Mouse (Mus musculus): ENCODE results near the gene Gstm4. TPM values are rescaled to one million over a fixed set of nuclear protein-coding genes. Genes with fewer than 3 reads are reported as not detected.
"Not testable (repeated sequence)": the region's sequence is repeated elsewhere in the genome, so short reads cannot be mapped to it uniquely, and the experiment has no call there.

Gene Gstm4
- polyA plus RNA-seq, 1 experiment from 2014 or later, result 13.9 TPM

GRCm38 (mm10) chr3:107998591-107998990 lies 46.1 kb downstream of the Gstm4 start:
- H3K4me1 ChIP-seq (replicated peaks), result no peaks in the 10 kb centered on the region
- no peak overlapping the region for H3K4me3 ChIP-seq
- no peaks in the 10 kb centered on the region for H3K27me3 ChIP-seq (ENCODE audit: insufficient read depth, poor library complexity, severe bottlenecking)
- no peaks in the 10 kb centered on the region for H3K9me3 ChIP-seq
- H3K27ac ChIP-seq, result no peak overlapping the region
- 84% methylated on average over 3 of the region's 3 CpGs for WGBS
- H3K36me3 ChIP-seq, result no peaks in the 10 kb centered on the region
- DNase-seq (ENCODE audit: low spot score), result no peak

- no peaks in the 10 kb centered on the region for H3K27me3 ChIP-seq (ENCODE audit: insufficient read depth, poor library complexity, severe bottlenecking)
- no peak for DNase-seq (ENCODE audit: low spot score)
- WGBS, result 84% methylated on average over 4 of the region's 4 CpGs
- no peaks in the 10 kb centered on the region for H3K9me3 ChIP-seq
- H3K27ac ChIP-seq, result no peak overlapping the region
- H3K4me1 ChIP-seq (replicated peaks), result no peaks in the 10 kb centered on the region
- no peaks in the 10 kb centered on the region for H3K36me3 ChIP-seq
- no peak overlapping the region for H3K4me3 ChIP-seq
Observed at GRCm38 (mm10) chr3:107996576-107996975, 48.1 kb downstream of the Gstm4 start.

GRCm38 (mm10) chr3:107995974-107996373 lies 48.7 kb downstream of the Gstm4 start:
- H3K4me1 ChIP-seq (replicated peaks); H3K27me3 ChIP-seq (ENCODE audit: insufficient read depth, poor library complexity, severe bottlenecking); H3K36me3 ChIP-seq; H3K9me3 ChIP-seq; H3K4me3 ChIP-seq; DNase-seq (ENCODE audit: low spot score); H3K27ac ChIP-seq: not testable (repeated sequence)
- 78% methylated on average over 2 of the region's 2 CpGs for WGBS

Other genes with a start within 250 kb of the Gstm4 start
- not detected in 2 replicates for gene Eps8l3, start 167.7 kb downstream of the Gstm4 start, polyA plus RNA-seq (2016; fragmentation: Nextera tagmentation; extraction: Ambion mirVana)
- 219 and 233 TPM in 2 replicates for gene Gstm5, start 149.1 kb downstream of the Gstm4 start, polyA plus RNA-seq (2016; fragmentation: Nextera tagmentation; extraction: Ambion mirVana)
- gene Gstm7, start 113.1 kb downstream of the Gstm4 start, polyA plus RNA-seq (2016; fragmentation: Nextera tagmentation; extraction: Ambion mirVana), result 19.3 and 49.5 TPM in 2 replicates
- gene Gstm6, start 101.1 kb downstream of the Gstm4 start, polyA plus RNA-seq (2016; fragmentation: Nextera tagmentation; extraction: Ambion mirVana), result 10.8 and 10.9 TPM in 2 replicates
- not detected in 2 replicates for gene Gstm3, start 75.6 kb downstream of the Gstm4 start, polyA plus RNA-seq (2016; fragmentation: Nextera tagmentation; extraction: Ambion mirVana)
- gene Gstm2, start 58.4 kb downstream of the Gstm4 start, polyA plus RNA-seq (2016; fragmentation: Nextera tagmentation; extraction: Ambion mirVana), result 20.7 and 25.7 TPM in 2 replicates
- 38.6 and 44.4 TPM in 2 replicates for gene Gstm1, start 26.9 kb downstream of the Gstm4 start, polyA plus RNA-seq (2016; fragmentation: Nextera tagmentation; extraction: Ambion mirVana)
- 53.3 and 58.7 TPM in 2 replicates for gene Ampd2, start 41.8 kb upstream of the Gstm4 start, polyA plus RNA-seq (2016; fragmentation: Nextera tagmentation; extraction: Ambion mirVana)
- gene Gnat2, start 47.9 kb upstream of the Gstm4 start, polyA plus RNA-seq (2016; fragmentation: Nextera tagmentation; extraction: Ambion mirVana), result 0.46 and 0.81 TPM in 2 replicates
- gene Gnai3, start 101.3 kb upstream of the Gstm4 start, polyA plus RNA-seq (2016; fragmentation: Nextera tagmentation; extraction: Ambion mirVana), result 178 and 201 TPM in 2 replicates
- 0.95 and 1.4 TPM in 2 replicates for gene Gpr61, start 110.0 kb upstream of the Gstm4 start, polyA plus RNA-seq (2016; fragmentation: Nextera tagmentation; extraction: Ambion mirVana)
- gene Amigo1, start 141.4 kb upstream of the Gstm4 start, polyA plus RNA-seq (2016; fragmentation: Nextera tagmentation; extraction: Ambion mirVana), result 5.8 and 6.2 TPM in 2 replicates
- 5.2 TPM in 2 replicates for gene Cyb561d1, start 156.3 kb upstream of the Gstm4 start, polyA plus RNA-seq (2016; fragmentation: Nextera tagmentation; extraction: Ambion mirVana)
- gene Atxn7l2, start 166.0 kb upstream of the Gstm4 start, polyA plus RNA-seq (2016; fragmentation: Nextera tagmentation; extraction: Ambion mirVana), result 24.2 and 26.8 TPM in 2 replicates
- 1.0 TPM in 2 replicates for gene Sypl2, start 181.8 kb upstream of the Gstm4 start, polyA plus RNA-seq (2016; fragmentation: Nextera tagmentation; extraction: Ambion mirVana)
- gene Psma5, start 212.0 kb upstream of the Gstm4 start, polyA plus RNA-seq (2016; fragmentation: Nextera tagmentation; extraction: Ambion mirVana), result 296 and 335 TPM in 2 replicates
- 15.9 and 19.7 TPM in 2 replicates for gene Sort1, start 239.2 kb upstream of the Gstm4 start, polyA plus RNA-seq (2016; fragmentation: Nextera tagmentation; extraction: Ambion mirVana)